Mouse (Mus musculus) liver, embryonic 14.5 days (tissue): ENCODE data around the gene Ercc6l2. TPM values are rescaled to one million over a fixed set of nuclear protein-coding genes. Genes with fewer than 3 reads are reported as not detected.

Experiments
- ATAC-seq: fragments of 200-750 bp; cut with Nextera tagmentation; 2 replicates; pipeline ENCODE4 v1.8.0; 2017; ENCODE audit warnings: moderate number of reproducible peaks, mild to moderate bottlenecking, moderate library complexity; ENCODE audit not compliant: insufficient read depth
- DNase-seq, 3 experiments: peaks; one replicate each; pipeline ENCODE4 v3.0.0-alpha.2; 2012 to 2013; ENCODE audit warnings: low read depth in 3 of 3, low spot score in 3 of 3
- H3K27ac ChIP-seq: fragments of 300-500 bp; sonication (generic); 2 replicates; pipeline ENCODE4 v1.5.1; 2014; ENCODE audit warnings: moderate library complexity, mild to moderate bottlenecking, control low read depth, inconsistent platforms
- H3K27me3 ChIP-seq: fragments of 300-500 bp; sonication (generic); 2 replicates; pipeline ENCODE4 v1.6.1; 2014; ENCODE audit warnings: mild to moderate bottlenecking, low read length, moderate library complexity; ENCODE audit not compliant: control insufficient read depth, insufficient read depth
- H3K36me3 ChIP-seq: fragments of 300-500 bp; sonication (generic); replicated peaks from 2 replicates; pipeline ENCODE4 v1.6.1; 2014; ENCODE audit warnings: low read depth; ENCODE audit not compliant: control insufficient read depth, insufficient read depth
- H3K4me1 ChIP-seq, 2 experiments: fragments of 200-500 bp in 1 of 2; fragments of 300-500 bp in 1 of 2; sonication (generic) in 1 of 2; replicated peaks; 2 replicates each; pipeline ENCODE4 v1.6.1; 2012 to 2014; ENCODE audit warnings: antibody characterized with exemption in 1 of 2, inconsistent platforms in 1 of 2, low read length in 1 of 2; ENCODE audit not compliant: control insufficient read depth in 2 of 2, insufficient read depth in 2 of 2
- H3K4me2 ChIP-seq: fragments of 300-500 bp; sonication (generic); 2 replicates; pipeline ENCODE4 v1.6.1; 2014; ENCODE audit warnings: low read depth, mild to moderate bottlenecking, control low read depth, moderate library complexity
- H3K4me3 ChIP-seq, 2 experiments: fragments of 200-500 bp in 1 of 2; fragments of 300-500 bp in 1 of 2; sonication (generic) in 1 of 2; 2 replicates each; pipeline ENCODE4 v1.5.1; 2012 to 2014; ENCODE audit warnings: low read depth in 2 of 2, low read length in 2 of 2, mild to moderate bottlenecking in 2 of 2, control low read depth in 1 of 2, inconsistent platforms in 1 of 2, moderate library complexity in 1 of 2; ENCODE audit not compliant: insufficient read depth in 1 of 2
- H3K9ac ChIP-seq: fragments of 300-500 bp; sonication (generic); replicated peaks from 2 replicates; pipeline ENCODE4 v1.6.1; 2014; ENCODE audit warnings: mild to moderate bottlenecking, control low read depth, moderate library complexity
- H3K9me3 ChIP-seq: fragments of 300-500 bp; sonication (generic); 2 replicates; pipeline ENCODE4 v1.6.1; 2016; ENCODE audit warnings: low read length, mixed read lengths; ENCODE audit not compliant: control insufficient read depth
- CTCF ChIP-seq: IDR thresholded peaks from 2 replicates; pipeline ENCODE4 v1.5.1; 2016; ENCODE audit warnings: antibody characterized with exemption, low read depth, control low read depth
- EP300 ChIP-seq: IDR thresholded peaks from 2 replicates; pipeline ENCODE4 v1.6.1; 2016; ENCODE audit warnings: antibody characterized with exemption, low read depth
- WGBS: fragments of 180-500 bp; shearing (Covaris S2); extraction: QIAGEN DNeasy Blood & Tissue Kit; methylation state at CpG from one replicate; pipeline ENCODE4 v1.1.7; 2014; ENCODE audit not compliant: insufficient replicate concordance; 5-methylcytosine and 5-hydroxymethylcytosine counted together
- polyA plus RNA-seq, 2 experiments: library from polyadenylated mRNA; depleted of rRNA in 1 of 2; stranded (reverse) in 1 of 2; unstranded in 1 of 2; fragments of >200 nt; fragmentation: Nextera tagmentation in 1 of 2; extraction: Ambion mirVana in 1 of 2; gene quantifications; 2 replicates each; pipeline versions ENCODE4 v1.2.1 to v1.2.3; 2012 to 2014

Gene Ercc6l2
- polyA plus RNA-seq, 2 experiments = 6.6 to 6.7 TPM

GRCm38 (mm10) chr13:63879105-63879863 lies 64.2 kb downstream of the Ercc6l2 start:
- ATAC-seq (no peak), DNase-seq (no peak)
- TF ChIP-seq CTCF (no peak), EP300 (no peak)
- Histone ChIP-seq H3K9ac (no peak overlapping the region), H3K27ac (no peak overlapping the region), H3K4me3 (no peak overlapping the region), H3K9me3 (no peaks in the 10 kb centered on the region), H3K4me2 (no peak overlapping the region), H3K36me3 (no peaks in the 10 kb centered on the region), H3K27me3 (no peaks in the 10 kb centered on the region), H3K4me1 (peaks cover 0 to 7% of the 10 kb centered on the region in 2 experiments; a peak in 1 of 4 replicates)
- WGBS = 55% methylated on average over 1 of the region's 1 CpGs

GRCm38 (mm10) chr13:63879864-63880141 lies 64.8 kb downstream of the Ercc6l2 start:
- Histone ChIP-seq H3K4me3 (no peak overlapping the region), H3K9me3 (no peaks in the 10 kb centered on the region), H3K4me1 (peaks cover 0 to 12% of the 10 kb centered on the region in 2 experiments; a peak in 2 of 4 replicates), H3K4me2 (no peak overlapping the region), H3K36me3 (no peaks in the 10 kb centered on the region), H3K9ac (no peak overlapping the region), H3K27me3 (no peaks in the 10 kb centered on the region), H3K27ac (no peak overlapping the region)
- no peak for TF ChIP-seq CTCF
- TF ChIP-seq EP300 = no peak
- 84% methylated on average over 4 of the region's 4 CpGs for WGBS
- DNase-seq (no peak), ATAC-seq (no peak)

GRCm38 (mm10) chr13:63885532-63885949 lies 70.5 kb downstream of the Ercc6l2 start:
- no peak for TF ChIP-seq CTCF
- peak; percentile 95 for TF ChIP-seq EP300
- no peaks in the 10 kb centered on the region; the same call in 1 of the 2 replicates for H3K36me3 ChIP-seq
- no peaks in the 10 kb centered on the region for H3K9me3 ChIP-seq
- peak overlapping the region; percentile 52 for H3K27ac ChIP-seq
- ATAC-seq (peak; percentile 74; the same call in 1 of the 2 replicates), DNase-seq (peak; percentile 43 to 55 (median 44))
- peak overlapping the region; percentile 34; the same call in 1 of the 2 replicates for H3K4me2 ChIP-seq
- H3K27me3 ChIP-seq = no peaks in the 10 kb centered on the region
- H3K4me1 ChIP-seq = peaks cover 12 to 27% of the 10 kb centered on the region in 2 experiments
- H3K4me3 ChIP-seq = no peak overlapping the region
- 0 out of 2 replicates have a peak overlapping the region, but pooled peaks have one; percentile 13 for H3K9ac ChIP-seq
- WGBS = 23% methylated on average over 3 of the region's 3 CpGs

DNA sequence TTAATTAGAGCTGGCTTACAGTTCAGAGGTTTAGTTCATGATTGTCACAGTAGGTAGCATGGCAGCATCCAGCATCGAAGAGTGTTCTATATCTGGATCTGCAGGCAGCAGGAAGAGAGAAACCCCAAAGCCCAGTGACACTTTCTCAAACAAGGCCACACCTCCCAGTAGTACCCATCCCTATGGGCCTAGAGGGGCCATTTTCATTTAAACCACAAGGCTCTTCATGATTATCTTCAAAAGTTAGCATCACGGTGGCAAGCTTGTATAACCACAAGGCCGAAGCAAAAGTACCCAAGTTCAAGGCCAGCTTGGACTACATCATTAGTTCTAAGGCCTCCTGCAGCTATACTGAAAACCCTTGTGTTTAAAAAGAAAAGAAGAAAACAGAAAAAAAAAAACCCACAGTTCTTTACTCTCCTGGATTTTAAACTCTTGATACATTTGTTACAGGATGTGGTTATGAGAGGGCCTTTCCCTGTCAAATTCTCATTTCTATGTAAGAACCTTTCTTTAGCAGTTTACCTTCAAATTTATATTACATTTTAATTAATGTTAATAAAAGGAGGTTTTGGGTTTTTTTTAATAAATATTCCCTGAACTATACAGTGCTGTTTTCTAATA lies 71.5 kb downstream of the Ercc6l2 start:
- Histone ChIP-seq H3K4me1 (peaks cover 12 to 27% of the 10 kb centered on the region in 2 experiments), H3K27me3 (no peaks in the 10 kb centered on the region), H3K4me3 (no peak overlapping the region), H3K9ac (no peak overlapping the region), H3K4me2 (no peak overlapping the region), H3K27ac (peak overlapping the region; percentile 52), H3K36me3 (no peaks in the 10 kb centered on the region; the same call in 1 of the 2 replicates), H3K9me3 (no peaks in the 10 kb centered on the region)
- no peak for DNase-seq
- peak; percentile 51; the same call in 1 of the 2 replicates for ATAC-seq
- TF ChIP-seq CTCF = no peak
- no peak for TF ChIP-seq EP300
- WGBS = 27% methylated on average over 3 of the region's 3 CpGs

DNA sequence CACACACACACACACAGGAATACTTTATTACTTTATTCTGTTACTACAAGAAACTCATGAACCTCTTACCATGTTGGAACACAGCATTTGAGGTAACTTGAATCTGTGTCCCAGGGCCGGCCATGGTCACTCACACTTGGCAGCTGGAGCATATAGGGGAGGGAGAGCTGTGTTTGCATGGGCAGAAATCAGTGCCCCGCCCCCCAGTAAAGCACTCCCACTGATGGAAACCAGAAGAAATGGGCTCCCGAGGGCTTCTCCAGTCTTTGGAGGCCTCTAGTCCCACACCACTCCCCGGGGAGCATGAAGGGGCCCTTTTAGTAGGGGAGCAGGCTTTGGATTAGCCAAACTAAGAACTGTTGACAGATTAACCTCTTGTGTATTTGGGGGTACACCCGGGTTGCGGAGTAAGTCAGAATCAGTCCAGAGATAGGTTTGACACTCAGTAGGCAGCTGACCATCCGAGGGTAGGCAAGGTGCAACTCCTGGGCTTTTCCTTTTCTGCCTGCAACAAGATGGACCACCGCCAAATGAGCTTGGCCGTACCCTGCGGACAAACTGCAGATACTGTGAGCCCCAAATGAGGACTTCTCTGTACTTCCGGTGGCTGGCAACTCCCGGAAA lies 85.8 kb downstream of the Ercc6l2 start:
- no peaks in the 10 kb centered on the region for H3K9me3 ChIP-seq
- H3K4me3 ChIP-seq = no peak overlapping the region
- H3K4me2 ChIP-seq = peak overlapping the region; percentile 47
- no peak for ATAC-seq
- H3K27me3 ChIP-seq = no peaks in the 10 kb centered on the region
- no peak overlapping the region for H3K27ac ChIP-seq
- no peaks in the 10 kb centered on the region; the same call in 1 of the 2 replicates for H3K36me3 ChIP-seq
- no peak for DNase-seq
- peaks cover 2% of the 10 kb centered on the region in 2 experiments; a peak in 2 of 4 replicates for H3K4me1 ChIP-seq
- TF ChIP-seq CTCF (no peak), EP300 (no peak)
- WGBS = 37% methylated on average over 12 of the region's 12 CpGs
- no peak overlapping the region for H3K9ac ChIP-seq
